ENCODE assay signal across 27 mouse cellular contexts in the genomic region with DNA sequence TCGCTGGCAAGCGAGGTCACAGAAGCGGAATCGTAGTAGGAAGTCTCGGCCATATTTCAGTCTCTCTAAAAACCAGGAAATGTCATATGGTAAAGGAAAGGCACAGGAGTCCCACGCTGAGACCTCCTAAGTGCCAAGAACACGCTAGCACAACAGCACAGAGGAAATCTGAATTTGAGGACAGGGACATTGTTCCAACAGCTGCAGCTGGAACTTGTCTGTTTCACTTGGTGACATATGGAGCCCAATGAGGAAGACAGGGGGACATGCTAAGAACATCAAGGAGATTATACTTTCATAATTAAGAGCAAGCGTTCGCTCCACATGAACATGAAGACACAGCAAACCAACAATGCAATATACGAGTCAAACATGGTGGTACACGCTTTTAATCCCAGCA. TPM values are rescaled to one million over a fixed set of nuclear protein-coding genes. Genes with fewer than 3 reads are reported as not detected.
DNase-seq lines count a peak whose midpoint lies in the region; ATAC-seq and TF ChIP-seq lines count a peak whose summit lies in the region.
"Had no signal": no experiment of that assay in that cellular context is flagged by ENCODE, and none has a peak within 500 bp of the region (broad histone marks: within the 10 kb centered on the region; RNA-seq: fewer than 3 reads in every experiment).

No protein-coding gene starts in this region.

- H3K4me2 ChIP-seq in lung, embryonic 14.5 days: no peak overlapping the region
- no peak overlapping the region for H3K4me2 ChIP-seq in lung, postnatal 0 days (replicated peaks; ENCODE audit: low read depth, low read length)
- H3K4me2 ChIP-seq: embryonic facial prominence, embryonic 12.5 days; forebrain, embryonic 13.5 days; forebrain, embryonic 15.5 days had no signal

- H3K27me3 ChIP-seq in lung, embryonic 14.5 days (ENCODE audit: insufficient read depth, low read length): no peaks in the 10 kb centered on the region
- H3K27me3 ChIP-seq in lung, postnatal 0 days (replicated peaks; ENCODE audit: insufficient read depth, low read length): no peaks in the 10 kb centered on the region
- H3K27me3 ChIP-seq: CH12.LX; embryonic facial prominence, embryonic 12.5 days; forebrain, embryonic 13.5 days; forebrain, embryonic 15.5 days; Patski had no signal

- H3K9ac ChIP-seq in lung, embryonic 14.5 days: no peak overlapping the region
- H3K9ac ChIP-seq in lung, postnatal 0 days (replicated peaks; ENCODE audit: low read depth): no peak overlapping the region
- H3K9ac ChIP-seq: embryonic facial prominence, embryonic 12.5 days; forebrain, embryonic 13.5 days; forebrain, embryonic 15.5 days had no signal

- no peak overlapping the region for H3K27ac ChIP-seq in lung, embryonic 14.5 days (ENCODE audit: low read depth)
- H3K27ac ChIP-seq in lung, postnatal 0 days (ENCODE audit: low read length): no peak overlapping the region
- H3K27ac ChIP-seq: embryonic facial prominence, embryonic 10.5 days; embryonic facial prominence, embryonic 12.5 days; forebrain, embryonic 13.5 days; forebrain, embryonic 15.5 days had no signal

- ATAC-seq in lung, embryonic 14.5 days (ENCODE audit: insufficient read depth): no peak
- peak; percentile 52; the same call in 1 of the 2 replicates for ATAC-seq in lung, postnatal 0 days
- ATAC-seq: activated CD4-positive, CD25-positive, alpha-beta regulatory T cell, adult 4 months; CD4-positive, CD25-positive, alpha-beta regulatory T cell, adult 4 months; forebrain, embryonic 13.5 days; forebrain, embryonic 15.5 days; Patski had no signal

- no peak for TF ChIP-seq EP300 in lung, postnatal 0 days (IDR thresholded peaks at IDR 0.05)

- WGBS in lung, embryonic 14.5 days: 64% methylated on average over 11 of the region's 11 CpGs
- WGBS in lung, postnatal 0 days: 65% methylated on average over 11 of the region's 11 CpGs
- WGBS in lung, adult 2 months: 70% methylated on average over 11 of the region's 11 CpGs

- peak; percentile 64 for DNase-seq in lung, embryonic 14.5 days
- no peak for DNase-seq in lung, adult 18-20 months
- peak; percentile 45 for DNase-seq in lung, postnatal 0 days (ENCODE audit: low spot score)
- DNase-seq in lung, adult 2 months: no peak
- peak; percentile 15 for DNase-seq in lung, postnatal 14 days
- no peak for DNase-seq in frontal cortex, postnatal 36 days (ENCODE audit: low spot score in 2 of 2)
- DNase-seq: adrenal gland, adult 8-10 months; adrenal gland, postnatal 14 days; adrenal gland, postnatal 36 days; B cell, adult 2 months; cerebellum, adult 11-12 months; cerebellum, adult 2 months; cerebellum, adult 9-10 months; cerebellum, postnatal 10 days; cerebellum, postnatal 25 days had no signal

- no peaks in the 10 kb centered on the region for H3K4me1 ChIP-seq in lung, embryonic 14.5 days (ENCODE audit: insufficient read depth)
- H3K4me1 ChIP-seq in lung, postnatal 0 days (ENCODE audit: insufficient read depth, low read depth, low read length): no peaks in the 10 kb centered on the region
- no peaks in the 10 kb centered on the region for H3K4me1 ChIP-seq in lung, adult 2 months (ENCODE audit: control insufficient read depth, insufficient read depth, low read length)
- H3K4me1 ChIP-seq: embryonic facial prominence, embryonic 12.5 days had no signal

- H3K4me3 ChIP-seq in lung, embryonic 14.5 days (ENCODE audit: low read depth, low read length): no peak overlapping the region
- H3K4me3 ChIP-seq in lung, postnatal 0 days (ENCODE audit: low read depth, low read length): no peak overlapping the region
- H3K4me3 ChIP-seq in lung, adult 2 months (replicated peaks; ENCODE audit: extremely low read depth, low read depth, low read length): no peak overlapping the region
- H3K4me3 ChIP-seq: embryonic facial prominence, embryonic 10.5 days; embryonic facial prominence, embryonic 12.5 days; forebrain, embryonic 13.5 days; forebrain, embryonic 15.5 days had no signal

- H3K9me3 ChIP-seq in lung, embryonic 14.5 days (ENCODE audit: low read depth, low read length): no peaks in the 10 kb centered on the region
- no peaks in the 10 kb centered on the region for H3K9me3 ChIP-seq in lung, postnatal 0 days (ENCODE audit: low read length)
- H3K9me3 ChIP-seq: embryonic facial prominence, embryonic 10.5 days; embryonic facial prominence, embryonic 12.5 days; forebrain, embryonic 13.5 days; forebrain, embryonic 15.5 days; G1E had no signal

- H3K36me3 ChIP-seq in lung, embryonic 14.5 days (ENCODE audit: insufficient read depth): no peaks in the 10 kb centered on the region
- 0 out of 2 replicates have a peak, but pooled peaks cover 2% of the 10 kb centered on the region for H3K36me3 ChIP-seq in lung, postnatal 0 days (ENCODE audit: insufficient read depth, low read length)
- H3K36me3 ChIP-seq: forebrain, embryonic 15.5 days had no signal

- TF ChIP-seq CTCF in lung, embryonic 14.5 days (IDR thresholded peaks at IDR 0.05; ENCODE audit: low read depth): no peak
- no peak for TF ChIP-seq CTCF in lung, postnatal 0 days (IDR thresholded peaks at IDR 0.05)
- TF ChIP-seq CTCF in lung, adult 2 months (IDR thresholded peaks at IDR 0.05; ENCODE audit: insufficient read depth, low read length): no peak

- no peak for TF ChIP-seq POLR2A in lung, adult 2 months (IDR thresholded peaks at IDR 0.05; ENCODE audit: borderline replicate concordance, extremely low read depth, low read depth, low read length)

RNA-seq across cellular contexts. Expression of gene Angel1, which starts 9.3 kb away (rescaled TPM):
- 14.3 and 15.1 TPM in 2 replicates for polyA plus RNA-seq in lung, embryonic 14.5 days (2014; fragmentation: Nextera tagmentation; extraction: Ambion mirVana)
- 4.2 and 5.2 TPM in 2 replicates for polyA plus RNA-seq in lung, postnatal 0 days (2015; fragmentation: Nextera tagmentation; extraction: Ambion mirVana)
- polyA plus RNA-seq in lung, adult 2 months (2012; rRNA removed): 5.7 and 7.3 TPM in 2 replicates

RNA-seq across cellular contexts. Expression of gene Lrrc74a, which starts 17.2 kb away (rescaled TPM):
- not detected in 2 replicates for polyA plus RNA-seq in lung, embryonic 14.5 days (2014; fragmentation: Nextera tagmentation; extraction: Ambion mirVana)
- polyA plus RNA-seq in lung, postnatal 0 days (2015; fragmentation: Nextera tagmentation; extraction: Ambion mirVana): not detected in 2 replicates
- not detected in 2 replicates for polyA plus RNA-seq in lung, adult 2 months (2012; rRNA removed)
- polyA plus RNA-seq: activated CD4-positive, CD25-positive, alpha-beta regulatory T cell, adult 4 months; CD4-positive, CD25-positive, alpha-beta regulatory T cell, adult 4 months; cerebellum, adult 2 months; cortical plate, adult 2 months; embryonic facial prominence, embryonic 10.5 days; embryonic facial prominence, embryonic 12.5 days; embryonic facial prominence, embryonic 14.5 days; forebrain, embryonic 11.5 days; forebrain, embryonic 13.5 days; forebrain, embryonic 15.5 days; G1E; Patski had no signal

RNA-seq across cellular contexts. Expression of gene Vash1, which starts 38.5 kb away (rescaled TPM):
- 12.7 and 14.2 TPM in 2 replicates for polyA plus RNA-seq in lung, embryonic 14.5 days (2014; fragmentation: Nextera tagmentation; extraction: Ambion mirVana)
- 9.0 and 10.9 TPM in 2 replicates for polyA plus RNA-seq in lung, postnatal 0 days (2015; fragmentation: Nextera tagmentation; extraction: Ambion mirVana)
- 15.2 and 15.4 TPM in 2 replicates for polyA plus RNA-seq in lung, adult 2 months (2012; rRNA removed)
- polyA plus RNA-seq: CD4-positive, CD25-positive, alpha-beta regulatory T cell, adult 4 months; G1E had no signal

Comparison
In these comparisons a context has a peak if more than half of its experiments do, and no peak if none do; other contexts are left out.
1. DNase-seq: peak in lung, embryonic 14.5 days (single experiment), lung, postnatal 0 days (single experiment) and lung, postnatal 14 days (single experiment); none in lung, adult 18-20 months (0 of 2), lung, adult 2 months (single experiment) and frontal cortex, postnatal 36 days (0 of 2).